Mouse (Mus musculus): ENCODE data around the gene Rps6kb1. TPM values are rescaled to one million over a fixed set of nuclear protein-coding genes. Genes with fewer than 3 reads are reported as not detected.
A peak's percentile ranks its signal among the peaks of the same experiment; 100 is the strongest.

Gene Rps6kb1
- polyA plus RNA-seq, 1 experiment from 2014 or later: 56.8 TPM

DNA sequence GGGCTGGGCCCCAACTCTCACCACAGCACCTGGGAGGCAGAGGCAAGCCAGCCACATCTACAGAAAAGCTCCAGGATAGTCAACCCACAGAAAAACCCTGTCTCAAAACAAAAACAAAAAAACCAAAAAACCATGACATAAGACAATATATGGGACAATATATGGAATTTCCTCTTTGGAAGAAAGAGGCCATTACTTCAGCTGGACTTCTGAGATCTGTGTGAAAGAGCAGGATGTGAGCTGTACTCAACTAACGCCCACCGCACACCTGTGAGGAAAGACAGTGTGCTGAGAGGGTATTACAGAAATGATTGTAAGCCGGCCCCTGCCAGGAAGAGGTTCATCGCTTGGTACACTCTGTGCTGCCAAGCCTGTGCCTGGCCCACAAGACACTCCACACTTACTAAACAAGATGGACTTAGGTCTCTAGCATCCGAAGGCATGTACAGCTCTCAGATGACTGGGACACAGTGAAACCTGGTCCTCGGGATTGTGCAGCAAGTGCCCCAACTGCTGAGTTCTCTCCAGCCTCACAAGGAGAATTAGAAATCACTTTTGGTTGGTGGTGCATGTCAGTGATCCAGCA lies 29.1 kb upstream of the Rps6kb1 start:
- H3K27me3 ChIP-seq (replicated peaks; ENCODE audit: control insufficient read depth, insufficient read depth, low read length): no peaks in the 10 kb centered on the region
- no peak for ATAC-seq
- no peak overlapping the region for H3K9ac ChIP-seq (ENCODE audit: low read depth, low read length)
- 85% methylated on average over 6 of the region's 6 CpGs for WGBS
- H3K9me3 ChIP-seq (ENCODE audit: control insufficient read depth, low read length): no peaks in the 10 kb centered on the region
- peaks cover 39% of the 10 kb centered on the region for H3K4me1 ChIP-seq (ENCODE audit: control insufficient read depth, insufficient read depth, low read length)
- no peak overlapping the region for H3K4me2 ChIP-seq (ENCODE audit: low read depth, low read length)
- H3K36me3 ChIP-seq (ENCODE audit: control insufficient read depth, insufficient read depth, low read length): no peaks in the 10 kb centered on the region
- H3K4me3 ChIP-seq (ENCODE audit: low read length): no peak overlapping the region
- H3K27ac ChIP-seq (ENCODE audit: low read length): no peak overlapping the region

DNA sequence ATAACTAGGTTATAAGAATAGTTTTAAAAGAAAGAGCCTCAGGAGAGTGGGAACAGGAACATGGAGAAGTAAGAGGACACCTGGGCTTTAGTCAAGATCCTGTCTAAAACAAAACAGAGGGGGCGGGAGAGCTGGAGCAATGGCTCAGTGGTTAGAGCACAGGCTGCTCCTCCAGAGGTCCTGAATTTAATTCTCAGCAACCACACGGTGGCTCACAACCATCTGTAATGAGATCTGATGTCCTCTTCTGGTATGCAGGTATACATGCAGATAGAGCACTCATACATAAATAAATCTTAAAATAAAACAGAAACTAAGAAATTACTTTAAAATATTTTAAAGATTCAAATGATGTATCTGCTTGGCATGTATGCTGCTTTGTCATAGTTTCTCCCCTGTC lies 28.0 kb upstream of the Rps6kb1 start:
- no peaks in the 10 kb centered on the region for H3K9me3 ChIP-seq (ENCODE audit: control insufficient read depth, low read length)
- no peak overlapping the region for H3K9ac ChIP-seq (ENCODE audit: low read depth, low read length)
- ATAC-seq: no peak
- no peak overlapping the region for H3K27ac ChIP-seq (ENCODE audit: low read length)
- H3K27me3 ChIP-seq (replicated peaks; ENCODE audit: control insufficient read depth, insufficient read depth, low read length): no peaks in the 10 kb centered on the region
- WGBS: 73% methylated on average over 2 of the region's 2 CpGs
- H3K4me2 ChIP-seq (ENCODE audit: low read depth, low read length): no peak overlapping the region
- peaks cover 31% of the 10 kb centered on the region for H3K4me1 ChIP-seq (ENCODE audit: control insufficient read depth, insufficient read depth, low read length)
- no peak overlapping the region for H3K4me3 ChIP-seq (ENCODE audit: low read length)
- no peaks in the 10 kb centered on the region for H3K36me3 ChIP-seq (ENCODE audit: control insufficient read depth, insufficient read depth, low read length)

DNA sequence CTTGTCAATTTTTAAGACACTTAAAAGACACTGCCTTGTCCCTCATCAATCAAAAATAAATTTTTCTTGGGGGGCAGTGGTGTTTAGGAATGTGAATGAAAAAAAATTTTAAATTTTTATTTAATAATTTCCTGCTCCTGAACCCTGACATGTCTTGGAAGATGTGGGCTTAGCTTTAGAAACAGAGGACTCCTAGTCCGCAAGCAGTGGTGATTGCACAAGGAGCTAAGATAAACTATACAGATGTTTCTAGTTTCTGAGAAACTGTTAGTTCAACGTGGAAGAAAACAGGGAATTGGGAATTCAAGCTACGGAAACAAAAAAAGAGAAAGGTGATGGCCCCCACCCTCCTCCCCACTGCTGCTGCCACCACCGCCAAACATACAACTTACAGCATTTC lies 27.3 kb upstream of the Rps6kb1 start:
- Histone ChIP-seq H3K4me1 (ENCODE audit: control insufficient read depth, insufficient read depth, low read length) (peaks cover 25% of the 10 kb centered on the region), H3K4me3 (ENCODE audit: low read length) (no peak overlapping the region), H3K4me2 (ENCODE audit: low read depth, low read length) (no peak overlapping the region), H3K9me3 (ENCODE audit: control insufficient read depth, low read length) (no peaks in the 10 kb centered on the region), H3K27ac (ENCODE audit: low read length) (peak overlapping the region; percentile 73), H3K36me3 (ENCODE audit: control insufficient read depth, insufficient read depth, low read length) (no peaks in the 10 kb centered on the region), H3K9ac (ENCODE audit: low read depth, low read length) (no peak overlapping the region), H3K27me3 (replicated peaks; ENCODE audit: control insufficient read depth, insufficient read depth, low read length) (no peaks in the 10 kb centered on the region)
- no peak for ATAC-seq
- WGBS: 63% methylated on average over 4 of the region's 4 CpGs

DNA sequence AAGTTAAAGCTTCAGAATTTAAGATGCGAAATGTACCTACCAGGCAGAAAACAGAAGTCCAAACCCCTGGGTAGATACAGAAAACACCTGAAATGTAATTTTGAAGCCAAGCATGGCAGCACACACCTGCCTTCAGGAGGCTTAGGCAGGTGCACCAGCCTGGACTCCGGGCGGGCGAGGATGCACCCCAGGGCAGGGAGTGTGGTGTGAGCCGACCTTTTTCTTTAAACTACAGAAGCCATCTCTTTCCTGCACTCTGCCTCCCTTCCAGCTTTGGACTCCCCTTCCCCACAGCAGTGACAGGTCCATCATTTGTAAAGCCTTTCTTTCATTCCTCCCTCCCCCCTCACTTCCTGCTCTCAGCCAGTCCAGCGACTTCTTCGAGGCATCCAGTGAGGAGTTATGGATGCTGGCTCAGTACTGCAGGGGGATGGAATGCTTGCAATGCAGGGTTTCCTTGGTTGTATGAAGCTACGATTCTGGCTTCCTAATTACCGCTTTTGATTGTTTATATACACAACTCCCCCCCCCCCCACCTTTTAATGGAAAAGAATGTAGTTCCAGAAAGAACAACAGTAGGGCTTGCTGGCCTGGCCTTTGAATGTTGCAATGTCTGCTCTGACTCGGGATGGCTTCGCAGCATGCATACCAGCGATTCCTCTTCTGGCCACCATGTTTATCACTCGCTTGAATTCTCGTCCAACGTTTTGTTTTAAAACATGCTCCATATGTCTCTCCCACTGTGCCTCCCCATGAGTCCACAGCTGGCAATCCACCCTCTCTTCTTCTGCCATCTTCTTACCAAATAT lies 26.6 kb upstream of the Rps6kb1 start:
- H3K4me2 ChIP-seq (ENCODE audit: low read depth, low read length): no peak overlapping the region
- no peaks in the 10 kb centered on the region for H3K27me3 ChIP-seq (replicated peaks; ENCODE audit: control insufficient read depth, insufficient read depth, low read length)
- peak; percentile 62 for ATAC-seq
- H3K9me3 ChIP-seq (ENCODE audit: control insufficient read depth, low read length): no peaks in the 10 kb centered on the region
- peak overlapping the region; percentile 73 for H3K27ac ChIP-seq (ENCODE audit: low read length)
- WGBS: 36% methylated on average over 15 of the region's 15 CpGs
- H3K36me3 ChIP-seq (ENCODE audit: control insufficient read depth, insufficient read depth, low read length): no peaks in the 10 kb centered on the region
- no peak overlapping the region for H3K9ac ChIP-seq (ENCODE audit: low read depth, low read length)
- H3K4me1 ChIP-seq (ENCODE audit: control insufficient read depth, insufficient read depth, low read length): peaks cover 25% of the 10 kb centered on the region
- no peak overlapping the region for H3K4me3 ChIP-seq (ENCODE audit: low read length)

DNA sequence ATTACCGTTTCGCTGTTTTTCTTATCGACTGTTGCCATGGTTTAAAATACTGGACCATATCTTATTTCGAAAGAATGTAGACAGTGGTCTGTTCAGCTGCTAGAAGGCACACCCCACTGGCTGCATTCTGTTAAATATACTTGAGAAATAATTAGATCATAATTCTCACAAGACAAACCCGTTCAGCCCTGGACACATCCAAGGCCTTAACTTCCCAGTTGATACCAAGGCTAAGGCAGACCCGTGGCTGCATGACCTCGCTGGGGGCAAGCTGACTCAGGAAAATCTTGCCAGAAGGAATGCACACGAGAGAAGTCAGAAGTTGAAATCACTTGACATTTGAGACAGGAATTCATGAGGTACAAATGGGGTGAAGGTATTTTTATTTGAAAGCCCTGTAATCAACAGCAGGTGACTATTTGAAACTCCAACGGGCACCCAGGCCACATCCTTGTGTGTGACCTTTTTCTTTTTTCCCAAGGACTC lies 25.7 kb upstream of the Rps6kb1 start:
- Histone ChIP-seq H3K4me2 (ENCODE audit: low read depth, low read length) (no peak overlapping the region), H3K27ac (ENCODE audit: low read length) (peak overlapping the region; percentile 65), H3K36me3 (ENCODE audit: control insufficient read depth, insufficient read depth, low read length) (no peaks in the 10 kb centered on the region), H3K9ac (ENCODE audit: low read depth, low read length) (no peak overlapping the region), H3K27me3 (replicated peaks; ENCODE audit: control insufficient read depth, insufficient read depth, low read length) (no peaks in the 10 kb centered on the region), H3K4me1 (ENCODE audit: control insufficient read depth, insufficient read depth, low read length) (peaks cover 20% of the 10 kb centered on the region), H3K4me3 (ENCODE audit: low read length) (no peak overlapping the region), H3K9me3 (ENCODE audit: control insufficient read depth, low read length) (no peaks in the 10 kb centered on the region)
- WGBS: 32% methylated on average over 9 of the region's 9 CpGs
- ATAC-seq: no peak

DNA sequence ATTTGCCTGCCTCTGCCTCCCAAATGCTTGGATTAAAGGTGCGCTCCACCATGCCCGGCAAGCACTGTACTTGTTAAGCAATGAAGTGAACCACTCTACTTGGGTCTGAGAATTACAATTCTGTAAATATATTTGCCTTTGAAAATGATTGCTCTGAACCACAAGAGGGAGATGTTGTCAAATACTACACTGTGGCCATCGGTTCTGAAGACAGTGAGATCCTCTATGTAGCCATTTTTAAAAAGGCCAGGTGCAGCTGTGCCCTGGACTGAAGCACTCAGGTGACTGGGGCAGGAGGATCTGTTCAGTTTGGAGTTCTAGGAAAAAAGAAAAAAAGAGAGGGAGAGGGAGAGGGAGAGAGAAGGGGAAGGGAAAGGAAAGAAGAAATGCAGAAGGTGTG lies 23.8 kb upstream of the Rps6kb1 start:
- Histone ChIP-seq H3K9me3 (ENCODE audit: control insufficient read depth, low read length) (no peaks in the 10 kb centered on the region), H3K9ac (ENCODE audit: low read depth, low read length) (no peak overlapping the region), H3K4me2 (ENCODE audit: low read depth, low read length) (no peak overlapping the region), H3K4me1 (ENCODE audit: control insufficient read depth, insufficient read depth, low read length) (peaks cover 13% of the 10 kb centered on the region), H3K27ac (ENCODE audit: low read length) (no peak overlapping the region), H3K27me3 (replicated peaks; ENCODE audit: control insufficient read depth, insufficient read depth, low read length) (no peaks in the 10 kb centered on the region), H3K4me3 (ENCODE audit: low read length) (no peak overlapping the region), H3K36me3 (ENCODE audit: control insufficient read depth, insufficient read depth, low read length) (0 out of 2 replicates have a peak, but pooled peaks cover 3% of the 10 kb centered on the region)
- ATAC-seq: 0 out of 2 replicates have a peak, but pooled peaks have one; percentile 36
- WGBS: 55% methylated on average over 3 of the region's 3 CpGs

DNA sequence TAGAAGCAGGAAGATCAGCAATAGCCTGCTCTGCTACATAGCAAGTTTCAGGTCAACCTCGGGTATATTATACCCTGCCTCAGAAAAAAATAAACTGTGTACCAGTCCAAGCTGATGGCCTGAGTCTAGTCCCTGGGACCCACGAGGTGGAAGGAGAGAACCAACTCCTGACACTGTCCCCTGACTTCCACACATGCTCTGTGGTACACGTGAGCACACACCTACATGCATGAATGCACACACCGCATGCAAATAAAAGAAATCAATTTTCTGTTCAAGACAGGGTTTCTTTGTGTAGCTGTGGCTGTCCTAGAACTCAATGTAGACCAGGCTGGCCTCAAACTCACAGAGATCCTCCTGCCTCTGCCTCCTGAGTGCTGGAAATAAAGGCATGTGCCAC lies 13.7 kb upstream of the Rps6kb1 start:
- no peaks in the 10 kb centered on the region for H3K27me3 ChIP-seq (replicated peaks; ENCODE audit: control insufficient read depth, insufficient read depth, low read length)
- WGBS: 82% methylated on average over 4 of the region's 4 CpGs

DNA sequence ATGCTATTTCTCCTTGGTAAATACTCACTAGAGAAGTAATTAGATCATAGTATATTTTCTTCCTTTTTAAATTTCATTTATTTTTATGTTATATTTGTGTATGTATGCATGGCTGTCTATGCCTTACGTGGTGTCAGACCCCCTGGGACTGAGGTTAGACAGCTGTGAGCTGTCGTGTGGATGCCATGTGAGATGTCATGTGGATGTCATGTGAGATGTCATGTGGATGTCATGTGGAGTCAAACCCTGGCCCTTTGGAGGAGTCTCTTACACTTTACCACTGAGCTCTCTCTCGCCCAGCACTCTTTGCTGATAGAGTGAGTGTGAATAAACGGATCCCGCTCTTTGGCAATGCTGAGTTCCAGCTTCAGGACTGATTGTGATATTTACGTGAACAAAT lies 8.9 kb upstream of the Rps6kb1 start:
- no peaks in the 10 kb centered on the region for H3K36me3 ChIP-seq (ENCODE audit: control insufficient read depth, insufficient read depth, low read length)
- no peaks in the 10 kb centered on the region for H3K4me1 ChIP-seq (ENCODE audit: control insufficient read depth, insufficient read depth, low read length)
- no peaks in the 10 kb centered on the region for H3K27me3 ChIP-seq (replicated peaks; ENCODE audit: control insufficient read depth, insufficient read depth, low read length)
- no peaks in the 10 kb centered on the region for H3K9me3 ChIP-seq (ENCODE audit: control insufficient read depth, low read length)
- H3K4me3 ChIP-seq (ENCODE audit: low read length): no peak overlapping the region
- no peak overlapping the region for H3K4me2 ChIP-seq (ENCODE audit: low read depth, low read length)
- no peak overlapping the region for H3K27ac ChIP-seq (ENCODE audit: low read length)
- 94% methylated on average over 6 of the region's 6 CpGs for WGBS
- H3K9ac ChIP-seq (ENCODE audit: low read depth, low read length): no peak overlapping the region
- ATAC-seq: no peak

More for the DNA sequence above, 13.7 kb upstream of the Rps6kb1 start:
- Histone ChIP-seq H3K9ac (ENCODE audit: low read depth, low read length) (no peak overlapping the region), H3K36me3 (ENCODE audit: control insufficient read depth, insufficient read depth, low read length) (no peaks in the 10 kb centered on the region), H3K4me2 (ENCODE audit: low read depth, low read length) (no peak overlapping the region), H3K27ac (ENCODE audit: low read length) (no peak overlapping the region), H3K9me3 (ENCODE audit: control insufficient read depth, low read length) (no peaks in the 10 kb centered on the region), H3K4me1 (ENCODE audit: control insufficient read depth, insufficient read depth, low read length) (no peaks in the 10 kb centered on the region), H3K4me3 (ENCODE audit: low read length) (no peak overlapping the region)
- ATAC-seq: no peak

DNA sequence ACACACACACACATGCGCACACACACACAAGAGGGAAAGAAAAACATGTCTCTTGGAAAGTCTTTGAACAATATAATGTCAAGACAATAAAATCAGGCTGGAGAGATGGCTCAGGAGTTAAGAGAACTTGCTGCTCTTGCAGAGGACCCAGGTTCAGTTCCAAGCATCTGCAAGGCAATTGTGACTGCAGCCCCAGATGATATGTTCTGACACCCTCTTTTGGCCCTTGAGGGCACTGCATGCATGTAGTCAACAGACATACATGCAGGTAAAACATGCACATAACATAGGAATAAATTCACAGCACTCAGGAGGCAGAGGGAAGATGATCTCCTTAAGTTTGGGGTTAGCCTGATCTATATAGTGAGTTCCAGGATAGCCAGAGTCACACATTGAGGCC lies 2.8 kb upstream of the Rps6kb1 start:
- H3K4me2 ChIP-seq (ENCODE audit: low read depth, low read length): no peak overlapping the region
- ATAC-seq: no peak
- H3K27me3 ChIP-seq (replicated peaks; ENCODE audit: control insufficient read depth, insufficient read depth, low read length): no peaks in the 10 kb centered on the region
- WGBS: 100% methylated on average over 1 of the region's 1 CpGs
- no peak overlapping the region for H3K27ac ChIP-seq (ENCODE audit: low read length)
- H3K9me3 ChIP-seq (ENCODE audit: control insufficient read depth, low read length): no peaks in the 10 kb centered on the region
- H3K36me3 ChIP-seq (ENCODE audit: control insufficient read depth, insufficient read depth, low read length): no peaks in the 10 kb centered on the region
- H3K9ac ChIP-seq (ENCODE audit: low read depth, low read length): no peak overlapping the region
- H3K4me3 ChIP-seq (ENCODE audit: low read length): no peak overlapping the region
- peaks cover 10% of the 10 kb centered on the region for H3K4me1 ChIP-seq (ENCODE audit: control insufficient read depth, insufficient read depth, low read length)

Data from intestine, embryonic 16.5 days (tissue).